Mouse (Mus musculus) spleen, adult 18-20 months (tissue): Measurements from ENCODE around the gene Prlr.

Source experiments
- DNase-seq, 2 experiments: peaks; one replicate each; pipeline ENCODE4 v3.0.0; 2022; ENCODE audit warnings: mixed read lengths in 2 of 2

Gene Prlr

GRCm38 (mm10) chr15:10177083-10177482 lies at the start of gene Prlr:
Gene Prlr (plus strand): TSS chr15:10177238.
- no peak for DNase-seq

GRCm38 (mm10) chr15:10133781-10134180 lies 43.3 kb upstream of the Prlr start:
- no peak for DNase-seq

GRCm38 (mm10) chr15:10134889-10135288 lies 42.1 kb upstream of the Prlr start:
- DNase-seq = no peak

DNA sequence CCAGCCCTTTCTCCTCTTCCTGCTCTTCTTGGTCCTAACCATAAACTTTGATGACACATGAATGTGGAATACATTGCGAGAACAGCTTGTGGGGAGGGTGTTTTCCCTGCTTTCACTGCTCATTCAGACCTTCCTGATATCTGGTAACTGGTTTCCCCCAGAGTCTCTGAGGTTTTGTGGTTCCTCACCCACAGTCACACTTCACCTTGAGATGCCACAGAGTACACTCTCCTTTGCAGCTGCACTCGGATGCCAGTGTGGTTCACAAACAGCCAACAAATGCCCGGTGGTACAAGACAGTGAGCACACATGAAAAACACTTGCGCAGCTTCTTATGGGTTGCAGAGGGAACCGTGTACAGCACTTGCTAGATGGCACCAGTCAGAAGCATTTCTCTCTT lies 32.5 kb upstream of the Prlr start:
- peak; percentile 6 to 9 for DNase-seq

GRCm38 (mm10) chr15:10148196-10148595 lies 28.8 kb upstream of the Prlr start:
- DNase-seq = no peak

DNA sequence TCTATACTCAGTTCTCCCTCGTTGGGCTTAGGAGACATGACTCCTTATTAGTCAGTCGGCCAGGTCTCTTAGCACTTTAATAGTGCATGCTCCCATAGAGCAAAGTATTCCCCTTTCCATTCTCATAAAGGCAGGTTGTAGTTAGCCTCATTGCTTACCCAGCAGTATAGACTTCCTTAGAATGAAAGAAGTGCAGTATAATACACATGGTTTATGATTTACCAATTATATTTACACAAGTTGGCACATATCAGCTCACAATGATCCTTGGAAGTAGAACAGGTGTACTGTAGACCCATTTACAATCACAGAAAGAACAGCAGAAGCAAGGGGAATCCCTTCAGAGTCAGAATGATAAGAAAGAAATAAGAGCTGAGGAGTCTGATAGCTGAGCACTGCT lies 16.4 kb upstream of the Prlr start:
- no peak for DNase-seq

GRCm38 (mm10) chr15:10175078-10175477 lies 2.0 kb upstream of the Prlr start:
- no peak for DNase-seq

DNA sequence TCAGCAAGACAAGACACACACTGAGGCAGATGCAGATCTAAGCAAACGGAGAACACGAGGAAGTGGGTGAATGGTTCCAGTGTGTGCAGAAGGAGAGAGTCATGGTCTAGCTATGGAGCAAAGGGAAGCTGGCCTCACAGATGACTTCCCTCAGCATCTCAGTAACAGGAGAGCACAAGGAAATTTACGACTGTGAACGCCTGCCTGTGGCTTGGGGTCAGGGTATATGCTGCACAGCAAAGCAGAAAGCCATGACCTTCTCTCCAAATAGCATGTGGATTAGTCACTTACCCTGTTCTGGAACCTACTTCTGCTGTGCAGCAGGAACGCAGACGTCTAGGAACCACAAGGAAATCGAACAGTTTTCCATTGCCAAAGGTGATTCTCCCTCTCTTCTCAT lies 1.4 kb upstream of the Prlr start:
- no peak for DNase-seq

DNA sequence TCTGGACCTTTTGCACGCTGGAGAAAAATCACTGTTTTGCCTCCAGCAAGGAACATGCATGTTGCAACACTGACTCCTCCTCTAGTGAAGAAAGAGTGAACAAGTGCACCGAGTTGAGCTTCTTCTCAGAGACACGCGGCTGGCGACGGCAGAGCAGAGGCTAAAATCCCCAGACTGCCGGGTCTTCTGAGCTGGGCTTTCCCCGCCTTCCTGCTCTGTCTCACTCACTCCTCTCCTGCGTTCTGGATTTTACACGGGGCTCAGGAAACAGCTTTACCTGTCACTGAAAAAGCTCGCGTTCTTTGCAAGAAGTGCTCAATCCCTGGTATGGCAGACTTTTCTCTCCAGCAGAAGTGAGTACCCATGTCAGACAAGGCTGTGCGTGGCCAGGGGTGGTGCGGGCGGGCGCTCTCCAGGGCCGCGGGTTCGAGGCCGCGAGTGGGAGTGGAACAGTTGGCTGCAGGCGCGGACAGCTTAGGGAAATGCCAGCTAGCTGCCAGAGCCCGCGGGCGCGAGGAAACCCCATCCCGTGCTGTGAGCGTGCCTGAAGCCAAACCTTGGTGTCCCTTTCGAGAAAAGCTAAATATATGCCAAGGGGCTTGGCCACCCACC lies 587 bp downstream of the Prlr start:
- DNase-seq = peak in 1 of 2 experiments; percentile 4

DNA sequence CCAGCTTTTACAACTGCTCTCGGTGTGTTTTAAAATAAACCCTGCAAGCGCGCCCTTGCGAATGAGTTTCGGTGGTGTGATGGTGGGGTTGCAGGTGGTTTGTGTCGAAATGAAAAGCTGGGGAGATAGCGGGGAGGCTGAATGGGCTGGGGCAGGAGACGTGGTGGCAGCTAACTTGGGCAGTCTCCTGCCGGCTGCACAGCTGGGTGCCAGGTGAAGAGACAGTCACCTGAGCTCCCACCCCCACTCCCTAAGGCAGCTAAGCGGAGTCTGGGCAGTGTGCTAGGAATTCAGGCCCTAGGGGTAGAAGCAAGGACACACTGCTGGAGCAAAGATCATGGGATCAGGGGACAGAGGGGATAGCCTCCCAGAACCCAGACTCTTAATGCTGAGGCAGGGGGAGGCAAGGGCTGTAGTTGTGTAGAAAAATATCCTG lies 1.1 kb downstream of the Prlr start:
- no peak for DNase-seq

GRCm38 (mm10) chr15:10180694-10181093 lies 3.7 kb downstream of the Prlr start:
- no peak for DNase-seq

- no peak for DNase-seq
These were observed 15.1 kb downstream of the Prlr start for GRCm38 (mm10) chr15:10192101-10192630.

DNA sequence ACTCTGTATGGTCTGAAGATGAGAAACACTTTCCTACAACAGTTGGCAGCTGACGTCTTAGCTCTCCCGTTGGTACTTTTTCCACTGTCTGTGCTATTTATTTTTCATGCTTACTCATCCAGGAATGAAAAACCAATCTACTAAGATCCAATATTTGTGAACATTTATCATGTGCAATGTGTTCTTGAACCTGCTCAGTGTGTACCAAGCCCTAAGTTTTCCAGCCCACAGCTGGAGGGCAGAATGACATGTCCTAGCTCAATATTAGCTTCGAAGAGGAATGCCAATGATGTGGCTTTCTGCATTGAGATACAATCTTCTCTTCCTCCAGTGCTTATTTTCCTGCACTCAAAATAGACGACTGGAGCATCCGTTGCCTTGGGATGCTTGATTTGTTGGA lies 24.0 kb downstream of the Prlr start:
- no peak for DNase-seq

DNA sequence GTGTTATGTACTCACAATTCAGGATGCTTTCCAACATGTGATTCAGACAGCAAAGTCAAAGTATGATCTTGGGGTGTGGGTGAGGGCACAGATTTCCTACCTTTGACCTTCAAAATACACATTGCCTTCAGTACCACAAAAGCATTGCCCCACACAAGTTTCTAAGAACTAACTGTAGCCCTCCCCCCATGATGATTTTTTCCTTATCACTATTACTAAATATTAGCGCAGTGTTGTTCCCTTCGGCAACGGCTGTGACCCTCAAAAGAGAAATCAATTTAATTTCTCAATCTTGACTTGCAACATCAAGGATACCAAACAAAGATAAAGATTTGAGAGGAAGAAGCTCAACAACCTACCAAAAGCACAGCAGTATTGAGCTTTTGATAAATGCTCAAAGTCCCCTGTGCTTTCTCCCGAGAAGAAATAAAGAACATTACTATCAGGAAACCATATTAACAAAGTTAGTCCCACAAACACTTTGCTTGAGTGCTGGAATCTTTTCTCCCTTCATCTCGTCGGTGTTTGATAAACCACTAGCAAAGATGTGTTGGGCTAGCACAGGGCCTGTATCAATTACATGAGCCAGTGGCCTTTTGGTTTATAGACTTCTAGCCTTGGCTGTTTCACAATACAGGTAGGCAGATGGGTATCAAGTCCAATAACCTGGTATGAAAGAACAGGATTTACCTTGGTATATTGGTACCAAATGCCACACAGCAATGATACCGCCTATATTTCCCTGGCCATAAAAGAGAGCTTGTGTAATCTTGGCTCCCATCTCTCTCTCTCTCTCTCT lies 25.7 kb downstream of the Prlr start:
- DNase-seq = no peak

- DNase-seq = no peak
These were observed 33.3 kb downstream of the Prlr start for GRCm38 (mm10) chr15:10210261-10210770.

GRCm38 (mm10) chr15:10211992-10212391 lies 35.0 kb downstream of the Prlr start:
- DNase-seq = no peak

DNA sequence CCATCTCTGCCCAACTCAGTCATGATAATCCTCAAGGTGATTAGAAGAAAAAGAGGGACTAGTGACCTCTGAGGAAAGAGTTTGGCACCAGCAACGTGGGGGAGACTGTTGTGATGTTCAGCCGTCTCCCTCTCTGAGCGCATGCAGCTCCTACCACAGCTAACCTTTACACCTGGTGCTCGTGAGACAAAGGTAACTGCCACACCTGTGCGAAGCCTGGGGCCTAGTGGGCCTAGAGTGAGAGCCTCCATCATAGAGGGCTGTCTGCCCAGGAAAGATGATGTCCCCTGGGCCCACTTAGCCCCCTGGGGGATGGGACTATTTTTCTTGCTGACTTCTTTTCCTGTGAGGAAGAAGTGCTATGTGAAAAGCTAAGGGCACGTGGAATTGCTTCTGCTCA lies 36.2 kb downstream of the Prlr start:
- DNase-seq = no peak

GRCm38 (mm10) chr15:10213710-10214109 lies 36.7 kb downstream of the Prlr start:
- no peak for DNase-seq

- DNase-seq = no peak
These were observed 38.7 kb downstream of the Prlr start for GRCm38 (mm10) chr15:10215719-10216118.

DNA sequence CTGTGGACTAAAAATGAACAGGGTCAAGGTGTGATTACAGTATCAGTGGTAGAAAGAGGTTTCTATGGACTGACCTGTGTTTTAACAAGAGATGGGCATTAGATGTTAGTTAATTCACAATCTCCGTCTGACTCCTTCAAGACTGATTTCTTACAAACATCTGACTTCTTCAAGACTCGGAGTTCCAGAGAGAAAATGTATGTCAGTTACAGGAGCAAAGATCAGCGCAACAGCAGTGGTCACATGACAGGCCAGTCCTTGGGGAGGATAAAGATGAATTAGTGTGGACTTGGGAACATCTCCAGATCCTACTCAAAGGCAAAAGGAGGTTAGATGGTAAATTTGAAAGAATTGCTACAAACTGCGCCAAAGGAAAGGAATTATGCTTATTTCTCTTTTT lies 39.2 kb downstream of the Prlr start:
- no peak for DNase-seq

DNA sequence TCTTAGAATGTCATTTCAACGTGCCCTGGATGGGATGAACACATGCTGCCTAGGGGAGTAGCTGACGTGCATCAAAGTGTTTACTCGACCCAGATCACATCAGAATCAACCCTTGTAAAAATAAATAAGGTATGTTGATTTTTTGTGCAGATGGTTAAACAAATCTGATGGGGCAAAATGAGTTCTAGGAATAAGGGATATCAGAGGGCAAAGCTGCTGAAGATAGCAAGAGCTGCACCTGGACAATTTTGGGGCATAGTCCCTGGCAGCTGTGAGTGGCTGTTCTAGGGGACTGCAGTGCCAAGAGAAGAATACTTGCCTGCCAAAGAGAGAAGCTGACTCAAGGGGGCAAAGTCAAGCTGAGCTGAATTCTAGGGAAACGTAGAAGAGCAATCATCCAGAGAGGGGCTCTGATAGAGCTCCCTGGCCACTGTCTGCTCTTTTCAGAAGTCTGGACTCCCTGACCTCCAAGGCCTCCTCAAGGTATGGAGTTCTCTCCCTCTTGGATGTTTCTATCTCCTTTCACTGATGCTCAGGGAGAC lies 46.6 kb downstream of the Prlr start:
- no peak for DNase-seq

GRCm38 (mm10) chr15:10225701-10226100 lies 48.7 kb downstream of the Prlr start:
- no peak for DNase-seq

DNA sequence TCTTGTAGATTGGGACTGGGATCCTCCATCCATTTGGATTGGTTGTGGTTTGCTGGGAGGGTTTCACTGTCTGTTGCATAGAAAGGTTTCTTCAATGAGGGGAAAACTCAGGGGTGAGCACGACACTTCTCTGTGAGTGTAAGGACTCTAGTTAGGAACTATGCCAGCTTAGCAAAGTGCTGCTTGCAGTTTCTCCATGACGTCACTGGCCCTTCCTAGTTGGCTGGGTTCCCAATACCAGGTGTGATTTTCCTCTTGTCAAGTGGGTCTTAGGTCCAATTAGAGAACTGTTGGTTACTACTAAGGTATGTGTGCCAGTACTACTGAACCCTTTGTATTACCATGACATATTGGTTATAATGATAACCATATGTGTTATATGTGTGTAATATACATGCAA lies 51.6 kb downstream of the Prlr start:
- no peak for DNase-seq

GRCm38 (mm10) chr15:10235977-10236376 lies 58.9 kb downstream of the Prlr start:
- DNase-seq = no peak
